Mouse (Mus musculus) lung, postnatal 36 days (tissue): ENCODE measurements around the gene Atxn10.
A peak's percentile ranks its signal among the peaks of the same experiment; 100 is the strongest.

Experiments used
- DNase-seq: peaks from one replicate; pipeline ENCODE4 v3.0.0; 2022; ENCODE audit warnings: mixed read lengths

The Atxn10 gene

DNA sequence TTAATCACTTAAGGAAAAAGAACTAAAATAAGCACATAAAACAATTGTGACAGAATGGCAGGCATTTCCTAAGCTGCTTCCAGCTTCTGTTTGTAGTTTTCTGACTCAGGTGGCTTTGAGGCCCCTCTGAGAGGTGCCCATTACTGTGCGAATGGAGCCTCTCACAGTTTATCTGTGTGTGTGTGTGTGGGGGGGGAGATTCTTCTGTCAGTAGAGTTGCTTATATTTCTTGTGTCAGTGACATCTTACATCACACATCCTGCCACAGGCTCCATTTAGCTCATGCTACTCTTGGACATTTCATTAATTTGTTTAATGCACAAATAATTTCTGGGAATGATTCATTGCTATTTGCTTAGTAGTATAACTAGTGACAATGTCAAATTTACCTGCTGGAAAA, 70.8 kb downstream of the Atxn10 start:
- DNase-seq, result no peak

DNA sequence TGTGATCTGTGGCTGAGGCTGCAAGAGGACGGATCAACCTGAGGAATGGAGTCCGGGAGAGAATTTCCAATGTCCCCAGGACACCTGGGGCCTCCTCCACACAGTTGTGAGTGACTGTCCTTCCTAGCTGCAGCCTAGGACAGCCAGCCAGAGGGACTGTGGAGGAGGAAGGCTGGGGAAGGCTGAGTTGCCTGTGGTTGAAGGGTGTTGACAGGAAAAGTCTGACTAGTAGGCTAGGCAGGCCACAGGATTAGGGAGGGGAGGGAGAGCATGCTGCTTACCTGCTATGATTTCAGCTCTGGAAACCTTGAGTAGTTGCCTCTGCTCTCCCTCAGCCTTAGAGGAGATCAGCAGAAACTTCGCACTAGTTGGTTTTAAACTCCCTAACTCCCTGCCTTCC, 71.3 kb downstream of the Atxn10 start:
- no peak for DNase-seq

DNA sequence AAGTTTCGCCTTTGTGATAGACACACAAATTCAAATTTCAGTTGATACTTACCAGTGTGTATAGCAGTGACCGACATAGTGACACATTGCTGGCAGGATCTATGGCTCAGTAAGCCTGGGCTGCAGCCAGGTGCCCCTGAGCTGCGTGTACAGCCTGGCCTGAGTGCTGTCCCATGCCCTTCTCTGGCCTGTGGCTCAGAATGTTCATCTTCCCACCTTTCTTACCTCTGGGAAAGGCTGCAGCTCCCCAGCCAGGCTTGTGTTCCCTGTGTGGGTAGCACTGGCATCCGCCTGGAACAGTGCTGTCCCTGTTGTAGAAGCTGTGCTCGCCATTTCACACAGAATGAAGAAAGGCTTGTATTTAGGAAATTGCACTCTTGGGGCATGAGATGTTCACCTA, 72.7 kb downstream of the Atxn10 start:
- no peak for DNase-seq

DNA sequence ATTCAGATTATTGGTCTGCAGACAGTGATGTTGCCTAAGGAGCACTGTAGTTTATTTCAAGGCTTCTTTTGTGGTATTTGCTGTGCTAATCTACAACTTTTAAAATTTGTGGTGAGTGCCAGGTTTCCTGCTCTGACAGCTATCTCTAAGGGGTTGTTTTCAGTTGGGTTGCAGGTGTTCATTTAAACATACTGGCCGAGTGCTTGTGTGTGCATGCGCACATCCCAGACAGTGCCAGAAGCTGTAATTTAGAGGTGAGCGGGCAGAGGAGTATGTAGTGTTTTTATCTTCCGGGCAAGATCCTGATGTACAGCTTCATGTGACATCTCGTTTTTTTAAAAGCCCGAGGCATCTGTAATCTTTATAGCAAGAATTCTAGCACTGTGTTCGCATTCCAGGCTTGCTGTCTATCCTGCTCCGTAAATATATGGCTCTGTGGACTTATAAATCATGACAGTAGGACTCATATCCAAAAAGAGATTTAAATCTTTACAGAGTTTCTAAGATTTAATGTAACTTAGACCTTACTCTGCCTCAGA, 73.3 kb downstream of the Atxn10 start:
- no peak for DNase-seq

DNA sequence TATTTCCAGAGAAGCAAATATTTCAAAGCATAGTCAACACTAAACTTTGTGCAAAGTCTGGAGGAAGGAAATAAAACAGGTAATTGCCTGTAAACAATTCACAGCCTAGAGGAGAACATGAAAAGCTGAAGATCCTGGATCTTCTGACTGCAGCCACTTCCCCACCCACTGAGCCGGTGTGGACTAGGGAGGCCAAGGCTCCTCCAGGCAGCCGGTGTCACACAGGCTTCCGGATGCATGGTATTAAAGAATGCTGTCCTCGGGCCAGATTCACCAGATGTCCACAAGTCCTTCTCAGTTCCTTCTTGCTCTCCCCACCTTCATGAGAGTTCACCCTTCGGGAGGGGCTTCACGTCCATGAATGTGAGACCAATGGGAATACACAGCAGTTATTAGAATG, 73.8 kb downstream of the Atxn10 start:
- no peak for DNase-seq

DNA sequence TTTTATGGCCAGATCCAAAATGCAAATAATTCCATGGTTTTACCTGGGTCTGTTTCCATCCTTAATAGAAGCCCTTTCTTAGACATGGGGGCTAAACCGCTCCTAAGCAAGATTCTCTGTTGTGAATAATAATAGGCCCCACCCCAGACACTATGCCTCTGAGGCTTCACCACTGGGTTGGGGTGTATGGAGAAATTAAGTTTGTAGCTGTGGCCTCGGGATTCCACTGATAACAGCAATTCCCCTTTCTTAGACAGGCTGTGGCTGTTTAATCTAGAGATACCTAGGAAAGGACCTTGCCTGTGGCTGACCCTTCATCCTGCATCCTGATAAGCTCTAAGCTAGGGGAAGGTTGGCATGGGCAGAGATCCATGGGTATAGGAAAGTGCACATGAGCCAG, 78.6 kb downstream of the Atxn10 start:
- DNase-seq, result no peak

DNA sequence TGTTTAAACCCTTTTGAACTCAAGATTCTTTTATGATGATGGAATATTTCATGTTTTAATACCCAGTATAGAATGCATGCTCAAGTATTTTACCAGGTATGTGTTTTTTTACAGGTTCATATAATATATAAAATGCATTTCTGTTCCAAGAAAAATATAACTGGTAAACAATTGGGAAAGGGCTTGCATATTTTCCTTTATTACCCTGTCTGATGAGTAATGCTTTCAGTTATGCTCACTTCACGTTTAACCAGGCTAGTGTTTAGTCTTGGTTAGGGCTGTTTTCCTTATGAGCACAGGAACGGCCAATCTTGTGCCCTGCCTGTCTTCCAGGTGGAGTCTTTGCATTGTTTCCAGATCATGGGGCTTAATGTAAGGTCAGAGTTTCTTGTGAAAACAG, 84.6 kb downstream of the Atxn10 start:
- no peak for DNase-seq

DNA sequence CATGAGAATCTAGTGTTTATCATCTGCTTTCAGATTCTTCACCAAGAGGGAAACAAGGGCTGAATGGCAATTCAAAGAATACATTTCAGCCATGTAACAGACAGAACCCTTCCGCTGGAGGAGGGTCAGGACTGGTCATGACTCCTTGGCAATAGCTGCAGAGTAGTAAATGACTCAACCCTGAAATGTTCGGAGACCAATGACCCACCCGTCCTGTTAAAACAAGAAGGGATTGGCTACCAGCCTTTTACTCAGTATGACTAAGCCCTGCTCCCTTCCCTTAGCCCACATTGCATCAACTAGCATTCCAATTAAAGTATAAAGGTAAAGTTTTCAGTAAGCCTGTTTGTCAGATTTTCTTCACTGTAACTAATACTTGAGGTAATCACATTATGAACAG, 88.2 kb downstream of the Atxn10 start:
- DNase-seq, result peak; percentile 50

DNA sequence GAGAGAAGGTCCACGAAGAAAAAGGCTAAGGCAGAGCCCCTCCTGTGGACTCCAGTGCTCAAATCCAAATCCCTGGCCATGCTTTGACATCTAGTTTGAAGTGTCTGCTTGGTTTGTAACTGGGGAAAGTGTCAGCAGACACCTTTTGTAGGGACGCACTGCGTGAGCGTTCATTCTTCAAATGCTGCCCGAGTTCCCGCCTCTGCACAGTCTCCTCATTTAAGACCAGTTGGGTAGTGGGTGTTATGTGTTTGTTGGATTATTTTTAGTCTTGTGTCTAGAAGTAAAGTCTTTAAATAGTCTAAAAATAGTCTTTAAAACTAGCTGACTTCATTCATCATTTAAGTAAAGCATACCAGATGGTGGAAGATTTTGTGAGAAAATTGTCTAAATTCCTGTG, 92.1 kb downstream of the Atxn10 start:
- no peak for DNase-seq

DNA sequence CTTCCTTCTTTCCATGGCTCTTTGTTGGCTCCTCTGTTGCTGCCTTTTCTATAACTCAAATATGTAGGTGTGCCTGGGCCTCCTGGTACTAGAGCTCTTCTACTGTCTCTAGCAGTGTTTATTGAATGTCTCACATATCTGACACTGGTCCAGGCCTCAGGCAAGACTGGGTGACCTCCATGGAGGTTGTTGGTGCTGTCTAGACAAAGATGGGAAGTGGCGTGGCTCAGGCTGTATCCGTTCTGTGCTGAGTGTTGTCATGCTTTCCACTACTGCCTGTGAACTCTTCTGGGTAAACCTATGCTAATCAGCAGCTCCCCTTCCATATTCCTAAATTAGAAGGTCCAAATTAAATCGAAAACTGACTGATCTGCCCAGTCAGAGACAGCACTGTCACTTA, 106.5 kb downstream of the Atxn10 start:
- DNase-seq, result peak; percentile 64

DNA sequence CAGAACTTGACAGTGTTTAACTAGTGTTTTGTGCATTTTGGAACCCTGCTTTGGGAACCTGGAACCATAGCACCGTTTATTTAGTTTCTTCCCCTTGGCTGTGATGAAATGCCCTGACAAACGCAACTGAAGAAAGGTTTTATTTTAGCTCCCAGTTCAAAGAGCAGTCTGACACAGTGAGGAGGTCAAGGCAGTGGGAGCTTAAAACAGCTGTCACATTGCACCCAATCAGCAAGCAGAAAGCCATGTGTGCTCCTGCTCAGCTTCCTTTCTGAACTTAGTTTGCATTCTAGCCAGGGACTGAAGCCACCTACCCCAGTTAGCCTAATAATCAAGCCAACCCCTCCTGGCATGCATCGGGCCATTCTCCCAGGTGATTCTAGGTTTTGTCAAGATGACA, 110.6 kb downstream of the Atxn10 start:
- DNase-seq, result no peak

DNA sequence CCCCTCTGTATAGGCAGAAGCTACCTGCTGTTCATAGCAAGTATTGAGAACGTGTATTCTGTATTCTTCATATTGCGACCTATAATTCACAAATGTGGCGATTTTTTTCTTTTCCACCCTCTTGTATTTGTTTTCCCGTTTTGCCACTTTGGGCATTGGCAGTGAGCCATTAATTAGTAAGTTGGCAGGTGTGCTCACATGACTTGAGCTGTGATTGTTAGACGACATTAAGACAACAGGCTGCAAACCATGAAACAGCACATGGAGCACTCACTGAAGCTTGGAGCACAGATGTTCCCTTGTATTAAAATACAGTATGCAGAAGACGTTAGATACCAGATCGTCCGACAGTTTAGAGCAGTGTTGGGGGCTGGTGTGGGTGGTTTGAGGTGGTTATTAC, 120.8 kb downstream of the Atxn10 start:
- peak; percentile 41 for DNase-seq

DNA sequence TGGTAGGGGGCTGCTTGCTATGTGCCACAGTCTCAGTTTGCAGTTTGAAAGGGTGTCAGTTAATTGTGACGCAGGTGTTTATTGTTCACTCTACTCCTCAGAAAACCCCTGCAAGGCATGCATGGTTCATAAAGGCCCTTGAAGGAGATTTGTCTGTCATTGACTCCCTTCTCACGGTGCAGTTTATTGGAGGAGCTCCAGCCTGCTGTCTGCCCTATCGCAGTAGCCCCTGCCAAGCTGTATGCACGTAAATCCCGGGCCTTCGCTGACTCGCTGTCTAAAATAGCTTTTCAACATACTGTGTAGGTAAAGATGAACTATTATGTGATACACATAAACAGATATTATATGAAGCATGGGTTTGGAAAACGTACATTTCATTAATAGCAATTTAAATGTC, 121.8 kb downstream of the Atxn10 start:
- DNase-seq, result no peak

DNA sequence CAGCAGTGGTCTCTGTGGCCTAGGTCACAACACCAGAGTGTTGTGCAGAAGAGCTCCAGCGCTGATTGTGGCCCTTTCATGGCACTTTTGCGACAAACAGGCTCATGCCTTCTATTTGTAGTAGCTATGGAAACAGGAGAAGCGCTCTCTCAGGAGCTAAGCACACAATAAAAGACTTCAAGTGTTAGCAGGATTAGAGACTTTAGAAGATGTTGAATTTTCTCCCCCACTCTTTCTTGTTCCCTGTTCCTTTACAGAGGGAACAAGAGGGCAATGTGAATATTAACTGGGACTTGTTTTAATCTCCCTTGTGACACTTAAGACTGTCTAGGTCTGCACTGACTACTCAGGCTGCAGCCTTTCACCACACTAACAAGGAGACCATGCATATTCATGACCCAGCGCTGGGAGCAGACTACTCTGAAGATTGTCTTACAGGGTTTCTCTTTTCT, 122.6 kb downstream of the Atxn10 start:
- peak; percentile 60 for DNase-seq

DNA sequence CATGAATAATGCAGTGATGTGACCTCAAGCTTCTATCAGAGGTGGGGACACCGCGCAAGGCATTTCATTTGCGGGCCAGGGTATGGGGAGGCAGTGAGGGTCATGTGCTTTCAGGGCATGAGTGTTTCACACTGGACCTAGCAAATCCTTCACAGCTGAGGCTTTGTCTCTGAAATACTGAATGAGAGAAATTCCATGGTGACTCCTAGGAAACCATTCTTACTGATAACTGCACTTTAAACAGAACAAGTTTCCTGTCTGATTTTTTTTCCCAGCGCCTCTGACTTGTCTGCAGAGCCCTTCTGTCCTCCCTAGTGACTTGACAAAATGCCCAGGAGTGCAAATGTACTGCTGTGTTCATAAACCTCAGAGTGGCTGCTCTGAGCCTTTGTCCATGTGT, 125.5 kb downstream of the Atxn10 start:
- DNase-seq, result no peak

DNA sequence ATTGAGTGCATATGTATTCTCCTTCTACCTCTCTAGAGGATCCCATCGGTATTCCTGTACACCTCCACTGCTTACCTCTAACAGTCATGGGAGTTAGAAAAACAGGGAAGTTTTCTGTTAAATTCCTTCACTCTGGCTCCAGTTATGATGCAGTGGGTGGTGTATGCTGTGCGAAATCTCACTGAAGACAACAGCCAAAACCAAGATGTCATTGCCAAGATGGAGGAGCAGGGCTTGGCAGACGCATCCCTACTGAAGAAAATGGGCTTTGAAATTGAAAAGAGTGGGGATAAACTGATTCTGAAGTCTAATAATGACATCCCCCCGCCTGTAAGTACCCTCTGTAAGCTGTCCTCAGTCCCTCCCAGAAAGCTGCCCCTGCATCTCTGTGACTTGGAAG, 126.1 kb downstream of the Atxn10 start:
- no peak for DNase-seq

DNA sequence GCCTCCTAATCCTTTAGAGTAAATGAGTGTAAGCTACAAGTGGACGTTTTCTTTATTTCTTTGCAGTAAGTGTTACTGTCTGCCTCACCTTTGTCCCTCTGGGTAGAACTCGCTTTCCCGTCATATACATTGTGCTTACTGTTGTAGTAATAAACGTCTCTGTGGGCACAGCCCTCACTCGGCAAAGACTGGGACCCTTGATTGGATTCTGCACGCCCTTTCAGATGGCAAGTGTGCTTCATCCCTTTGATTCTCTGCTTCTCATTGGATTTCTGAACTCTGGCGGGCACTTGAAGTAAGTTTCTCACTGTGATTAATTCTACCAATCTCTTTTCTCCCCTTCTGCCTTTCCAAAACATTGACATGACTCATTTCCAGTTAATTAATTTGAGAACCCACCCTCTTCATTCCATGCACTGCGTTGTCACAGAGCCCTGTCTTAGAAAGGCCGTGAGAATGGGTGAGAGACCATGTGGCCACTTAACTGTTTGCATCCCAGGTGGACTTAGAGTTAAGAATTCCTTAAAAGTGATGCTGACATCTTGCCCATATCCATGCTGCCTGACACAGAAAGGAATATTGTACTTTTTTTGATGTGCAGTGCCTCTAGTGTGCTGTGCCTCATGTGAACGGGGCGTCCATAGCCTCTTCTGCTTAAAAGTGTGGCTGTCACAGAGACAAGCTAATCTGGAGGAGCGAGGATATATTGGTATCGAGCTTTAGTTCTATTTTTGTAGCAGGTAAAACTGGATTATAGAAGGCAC, 127.2 kb downstream of the Atxn10 start:
- no peak for DNase-seq

DNA sequence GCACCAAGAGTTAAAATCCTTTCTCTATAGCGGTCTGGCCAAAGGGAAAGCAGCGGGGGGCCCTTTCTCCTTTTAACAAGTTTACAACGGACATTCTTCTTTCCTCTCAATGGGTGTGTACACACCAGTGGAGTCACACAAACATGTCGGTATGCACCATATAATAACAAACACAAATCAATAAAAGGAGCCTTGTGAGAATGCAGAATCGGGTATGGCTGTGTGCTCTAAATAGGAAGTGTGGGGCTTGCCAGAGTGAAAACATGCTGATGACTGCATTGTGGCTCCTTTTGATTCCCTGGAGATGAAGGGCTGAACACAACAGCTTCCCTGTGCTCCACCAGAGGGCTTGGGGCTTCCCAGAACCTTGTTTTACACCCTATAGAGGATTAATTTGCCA, 128.1 kb downstream of the Atxn10 start:
- no peak for DNase-seq

DNA sequence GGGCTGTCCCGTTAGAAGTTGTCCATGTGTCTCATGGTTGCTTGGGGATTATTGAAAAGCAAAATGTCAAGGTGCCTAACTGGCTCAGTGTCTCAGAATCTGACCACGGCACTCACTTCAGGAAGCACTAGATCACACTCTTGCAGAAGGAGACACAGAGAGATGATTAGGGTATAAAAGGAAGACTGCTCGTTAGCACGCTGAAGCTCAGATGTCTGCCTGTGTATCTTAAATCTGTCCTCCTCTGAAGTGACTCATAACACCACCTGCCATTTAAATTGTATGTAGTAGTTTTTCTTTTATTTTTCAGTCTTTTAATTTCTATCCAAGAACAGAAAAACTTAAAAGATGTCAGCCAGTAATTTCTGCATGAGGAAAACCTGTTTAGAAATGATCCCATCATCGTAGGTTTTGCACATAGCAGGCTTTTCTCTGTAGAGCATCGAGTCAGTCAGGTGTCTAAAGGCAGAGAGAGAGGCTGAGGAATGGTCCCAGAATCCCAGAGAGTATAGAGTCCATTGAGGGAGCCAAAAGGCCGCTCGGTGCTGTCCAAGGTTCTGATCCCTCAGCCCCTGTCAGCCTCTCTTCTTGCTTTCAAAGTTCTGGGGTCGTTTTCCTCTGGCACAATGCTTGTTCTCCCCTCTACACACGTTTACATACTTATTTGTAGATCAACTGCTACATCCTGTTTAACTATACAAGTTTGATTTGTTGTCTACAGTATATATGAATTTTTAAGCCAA, 128.9 kb downstream of the Atxn10 start:
- no peak for DNase-seq

DNA sequence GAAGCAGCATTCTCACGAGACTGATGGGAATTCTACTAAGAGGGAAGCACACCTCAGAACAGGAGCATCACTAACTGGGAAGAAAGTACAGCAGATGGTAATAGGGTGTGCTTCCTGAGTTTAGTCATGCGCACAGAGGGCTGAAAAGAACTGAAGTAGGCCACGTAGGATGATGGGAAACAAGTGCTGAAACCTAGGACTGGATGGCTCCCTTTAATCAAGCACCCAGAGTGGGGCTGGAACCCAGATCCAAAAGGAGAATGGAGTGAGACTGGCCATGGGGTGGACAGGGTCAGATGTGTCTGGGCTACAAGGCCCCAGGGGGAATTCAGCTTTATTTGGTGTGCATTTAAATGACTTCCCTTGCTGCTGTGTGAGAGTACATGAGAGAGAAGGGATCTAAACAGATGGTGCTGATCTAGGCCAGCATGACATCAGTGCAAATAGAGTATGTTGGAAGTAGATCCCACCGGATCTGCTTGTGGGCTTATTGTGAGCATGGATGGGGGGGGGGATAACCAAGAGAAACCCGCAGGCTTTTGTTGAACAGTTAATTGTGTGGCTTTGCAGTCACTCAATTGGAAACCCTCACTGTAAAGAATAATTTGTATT, 130.5 kb downstream of the Atxn10 start:
- no peak for DNase-seq

DNA sequence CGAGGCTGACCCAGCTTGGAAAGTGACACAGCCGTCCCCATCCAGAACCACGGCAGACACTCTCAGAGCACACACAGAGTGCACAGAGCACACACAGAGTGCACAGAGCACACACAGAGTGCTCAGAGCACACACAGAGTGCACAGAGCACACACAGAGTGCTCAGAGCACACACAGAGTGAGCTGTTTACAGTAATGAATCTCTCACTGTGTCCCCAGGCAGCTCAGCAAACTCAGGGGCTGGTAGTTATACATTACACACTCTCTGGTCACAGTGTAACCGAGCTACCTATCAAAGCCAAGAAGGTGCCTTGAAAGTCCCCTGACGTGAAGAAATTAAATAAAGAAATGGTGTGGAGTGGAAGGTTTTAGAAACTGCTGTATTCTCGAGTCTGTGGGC, 133.4 kb downstream of the Atxn10 start:
- DNase-seq, result no peak

DNA sequence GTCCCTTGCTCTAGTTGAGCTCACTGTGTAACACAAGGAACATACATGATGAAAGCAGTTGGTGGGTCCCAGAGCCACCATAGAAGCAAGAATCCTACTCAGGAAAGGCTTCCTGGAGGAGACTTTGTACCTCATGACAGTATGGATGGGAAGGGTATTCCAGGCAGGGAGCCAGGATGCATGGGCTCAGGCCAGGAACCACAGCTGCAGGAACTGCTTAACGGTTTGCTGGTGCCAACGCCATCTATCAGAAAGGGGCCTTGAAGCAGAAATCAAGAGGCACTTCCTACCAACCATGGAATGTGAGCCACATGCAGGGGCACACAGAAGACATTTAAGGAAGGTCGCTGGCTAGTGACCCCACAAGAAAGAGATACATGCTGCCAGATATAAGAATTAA, 138.7 kb downstream of the Atxn10 start:
- DNase-seq, result no peak

DNA sequence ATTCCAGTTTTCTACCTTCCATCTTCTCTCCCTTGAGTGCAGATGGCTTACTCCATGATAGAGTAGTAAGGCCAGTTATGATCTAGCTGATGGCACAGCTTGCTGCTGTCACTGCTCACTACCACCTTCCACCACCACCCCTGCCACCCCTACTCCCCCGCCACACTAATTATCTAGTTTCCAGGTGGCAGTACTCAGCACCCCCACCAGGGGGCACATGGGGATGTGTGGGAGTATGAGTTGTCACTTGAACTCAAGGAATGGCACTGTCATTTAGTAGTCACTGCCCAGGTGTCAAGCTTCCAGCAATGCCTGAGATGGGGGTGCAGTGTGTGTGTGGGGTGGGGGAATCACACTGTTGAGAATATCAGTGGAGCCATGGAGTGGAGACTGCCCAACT, 141.5 kb downstream of the Atxn10 start:
- peak; percentile 80 for DNase-seq

DNA sequence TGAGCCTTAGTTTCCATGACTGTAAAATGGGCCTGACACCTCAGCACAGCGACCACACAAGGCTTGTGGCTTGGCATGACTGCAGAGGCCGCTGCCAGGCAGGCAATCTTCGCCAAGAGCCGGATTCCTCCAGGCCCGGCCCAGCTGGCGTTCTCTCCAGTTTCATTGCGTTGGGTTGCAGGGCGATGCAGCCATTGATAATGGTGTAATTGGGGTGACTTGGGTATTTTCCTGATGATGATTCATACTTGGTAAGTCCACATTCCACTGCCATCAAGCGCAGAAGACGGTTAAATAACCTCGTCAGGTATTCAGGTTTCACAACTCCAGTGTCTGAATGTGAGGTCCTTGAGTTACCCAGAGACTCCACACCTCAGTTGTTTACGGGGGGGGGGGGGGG, 143.3 kb downstream of the Atxn10 start:
- peak; percentile 55 for DNase-seq
